Mouse (Mus musculus): Measurements from ENCODE around the gene Nup85.

GRCm38 (mm10) chr11:115611173-115611572 is 46.9 kb downstream of the Nup85 start:
- no peak for TF ChIP-seq POLR2A (IDR thresholded peaks at IDR 0.05; ENCODE audit: low read depth, low read length)
- no peak for TF ChIP-seq CTCF (IDR thresholded peaks at IDR 0.05; ENCODE audit: extremely low read depth, insufficient read length, insufficient replicate concordance, low read depth, low read length)

All from small intestine, adult 2 months (tissue).